Mouse (Mus musculus): ENCODE results near the gene Atp10a.

Gene Atp10a

GRCm38 (mm10) chr7:58742009-58742408, 86.0 kb downstream of the Atp10a start:
- DNase-seq = no peak

GRCm38 (mm10) chr7:58742648-58743047, 86.7 kb downstream of the Atp10a start:
- DNase-seq = no peak

GRCm38 (mm10) chr7:58743362-58744320, 87.7 kb downstream of the Atp10a start:
- DNase-seq = peak; percentile 54

- no peak for DNase-seq
Measured at GRCm38 (mm10) chr7:58746817-58747216, 90.9 kb downstream of the Atp10a start.

- peak; percentile 39 for DNase-seq
Measured at GRCm38 (mm10) chr7:58749904-58750612, 94.1 kb downstream of the Atp10a start.

GRCm38 (mm10) chr7:58752041-58752440, 96.1 kb downstream of the Atp10a start:
- DNase-seq = no peak

GRCm38 (mm10) chr7:58754076-58754475, 98.1 kb downstream of the Atp10a start:
- no peak for DNase-seq

- no peak for DNase-seq
Measured at GRCm38 (mm10) chr7:58754536-58754935, 98.6 kb downstream of the Atp10a start.

GRCm38 (mm10) chr7:58755083-58755482, 99.1 kb downstream of the Atp10a start:
- DNase-seq = no peak

- no peak for DNase-seq
Measured at GRCm38 (mm10) chr7:58755846-58756245, 99.9 kb downstream of the Atp10a start.

- peak; percentile 26 for DNase-seq
Measured at GRCm38 (mm10) chr7:58757331-58757730, 101.4 kb downstream of the Atp10a start.

GRCm38 (mm10) chr7:58758396-58758795, 102.4 kb downstream of the Atp10a start:
- DNase-seq = no peak

GRCm38 (mm10) chr7:58759265-58759664, 103.3 kb downstream of the Atp10a start:
- no peak for DNase-seq

- peak; percentile 26 for DNase-seq
Measured at GRCm38 (mm10) chr7:58767257-58767656, 111.3 kb downstream of the Atp10a start.

- no peak for DNase-seq
Measured at GRCm38 (mm10) chr7:58768253-58768652, 112.3 kb downstream of the Atp10a start.

GRCm38 (mm10) chr7:58770254-58770653, 114.3 kb downstream of the Atp10a start:
- DNase-seq = peak; percentile 52

GRCm38 (mm10) chr7:58772048-58772690, 116.2 kb downstream of the Atp10a start:
- DNase-seq = peak; percentile 26

GRCm38 (mm10) chr7:58779146-58779545, 123.2 kb downstream of the Atp10a start:
- no peak for DNase-seq

- DNase-seq = no peak
Measured at GRCm38 (mm10) chr7:58786986-58787385, 131.0 kb downstream of the Atp10a start.

- no peak for DNase-seq
Measured at GRCm38 (mm10) chr7:58787585-58787984, 131.6 kb downstream of the Atp10a start.

- DNase-seq = peak; percentile 28
Measured at GRCm38 (mm10) chr7:58788424-58789261, 132.7 kb downstream of the Atp10a start.

- DNase-seq = no peak
Measured at GRCm38 (mm10) chr7:58797281-58797680, 141.3 kb downstream of the Atp10a start.

Measured in lung, postnatal 36 days (tissue).